Mouse (Mus musculus): ENCODE measurements at regions not wholly inside any gene's neighbourhood (a gene's known extent, or its start where the extent isn't known, plus 50 kb on each side); places are given as distances from the start of the nearest gene placed in this dataset.

- TF ChIP-seq POLR2A (IDR thresholded peaks at IDR 0.05; ENCODE audit: borderline replicate concordance, insufficient read depth, low read length) = no peak
- TF ChIP-seq CTCF (IDR thresholded peaks at IDR 0.05; ENCODE audit: borderline replicate concordance, insufficient read depth, low read depth, low read length) = no peak
Observed at GRCm38 (mm10) chr15:56047832-56048231, 1429.6 kb downstream of the Slc22a22 start.
